Mouse (Mus musculus) liver, postnatal 0 days (tissue): ENCODE measurements at regions not wholly inside any gene's neighbourhood (a gene's known extent, or its start where the extent isn't known, plus 50 kb on each side); places are given as distances from the start of the nearest gene placed in this dataset.

Source experiments
- ATAC-seq: fragments of 200-750 bp; cut with Nextera tagmentation; 2 replicates; pipeline ENCODE4 v1.8.0; 2017; ENCODE audit warnings: mild to moderate bottlenecking, moderate library complexity
- DNase-seq: peaks from one replicate; pipeline ENCODE4 v3.0.0-alpha.2; 2016
- H3K27ac ChIP-seq: fragments of 300-500 bp; sonication (generic); 2 replicates; pipeline ENCODE4 v1.5.1; 2014; ENCODE audit warnings: antibody characterized with exemption, moderate library complexity, mild to moderate bottlenecking, low read depth
- H3K27me3 ChIP-seq: fragments of 300-500 bp; sonication (generic); 2 replicates; pipeline ENCODE4 v1.6.1; 2014; ENCODE audit warnings: low read length, control low read depth, mixed read lengths; ENCODE audit not compliant: insufficient read depth
- H3K36me3 ChIP-seq: fragments of 300-500 bp; sonication (generic); replicated peaks from 2 replicates; pipeline ENCODE4 v1.6.1; 2014; ENCODE audit warnings: mild to moderate bottlenecking, control low read depth, low read length, moderate library complexity, mixed read lengths; ENCODE audit not compliant: insufficient read depth
- H3K4me1 ChIP-seq: fragments of 300-500 bp; sonication (generic); 2 replicates; pipeline ENCODE4 v1.6.1; 2014; ENCODE audit warnings: antibody characterized with exemption, mild to moderate bottlenecking, control low read depth; ENCODE audit not compliant: insufficient read depth
- H3K4me2 ChIP-seq: fragments of 300-500 bp; sonication (generic); 2 replicates; pipeline ENCODE4 v1.6.1; 2014; ENCODE audit warnings: low read depth, mild to moderate bottlenecking, low read length, moderate library complexity, mixed read lengths
- H3K4me3 ChIP-seq: fragments of 300-500 bp; sonication (generic); 2 replicates; pipeline ENCODE4 v1.5.1; 2014; ENCODE audit warnings: low read depth, low read length
- H3K9ac ChIP-seq: fragments of 300-500 bp; sonication (generic); replicated peaks from 2 replicates; pipeline ENCODE4 v1.6.1; 2014; ENCODE audit warnings: mild to moderate bottlenecking, moderate library complexity
- H3K9me3 ChIP-seq: fragments of 300-500 bp; sonication (generic); 2 replicates; pipeline ENCODE4 v1.6.1; 2016; ENCODE audit warnings: mild to moderate bottlenecking, control low read depth, low read length, mixed read lengths
- CTCF ChIP-seq: sonication (generic); IDR thresholded peaks from 2 replicates; pipeline ENCODE4 v1.5.1; 2016; ENCODE audit warnings: antibody characterized with exemption, low read depth
- EP300 ChIP-seq: IDR thresholded peaks from 2 replicates; pipeline ENCODE4 v1.6.1; 2016; ENCODE audit warnings: antibody characterized with exemption, low read depth, mild to moderate bottlenecking
- WGBS: fragments of 180-500 bp; shearing (Covaris S2); extraction: QIAGEN DNeasy Blood & Tissue Kit; methylation state at CpG from one replicate; pipeline ENCODE4 v1.1.7; 2014; ENCODE audit not compliant: insufficient replicate concordance; 5-methylcytosine and 5-hydroxymethylcytosine counted together

DNA sequence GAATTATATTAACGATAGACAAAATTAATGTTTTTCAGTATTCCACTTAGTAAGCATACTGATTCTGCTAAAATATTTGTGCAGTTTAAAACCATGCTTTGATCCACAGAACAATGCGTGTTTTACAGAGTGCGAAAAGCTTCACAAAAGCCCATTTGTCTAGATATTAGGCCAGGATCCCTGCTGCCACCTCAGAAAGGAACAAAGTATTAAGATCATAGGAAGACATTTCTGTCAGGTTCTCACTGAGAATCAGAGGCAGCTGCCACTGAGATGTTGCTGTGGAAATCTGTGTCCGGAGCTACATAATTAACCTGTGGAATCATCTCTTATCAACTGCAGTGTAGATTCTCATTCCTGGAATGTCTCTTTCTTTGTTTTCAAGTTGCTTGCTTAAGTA, 656.9 kb downstream of the Car8 start:
- H3K9ac ChIP-seq: no peak overlapping the region
- H3K36me3 ChIP-seq: no peaks in the 10 kb centered on the region
- no peaks in the 10 kb centered on the region for H3K9me3 ChIP-seq
- H3K4me3 ChIP-seq: no peak overlapping the region
- no peaks in the 10 kb centered on the region for H3K4me1 ChIP-seq
- 76% methylated on average over 4 of the region's 4 CpGs for WGBS
- no peak for ATAC-seq
- H3K27ac ChIP-seq: no peak overlapping the region
- no peak for DNase-seq
- H3K4me2 ChIP-seq: no peak overlapping the region
- H3K27me3 ChIP-seq: no peaks in the 10 kb centered on the region
- TF ChIP-seq EP300 (no peak), CTCF (no peak)

- no peak for DNase-seq
These were observed 657.5 kb downstream of the Car8 start for GRCm38 (mm10) chr4:7581220-7581916.

GRCm38 (mm10) chr4:7580554-7581219, 658.2 kb downstream of the Car8 start:
- H3K4me2 ChIP-seq: no peak overlapping the region
- H3K9ac ChIP-seq: no peak overlapping the region
- H3K27ac ChIP-seq: no peak overlapping the region
- H3K4me1 ChIP-seq: no peaks in the 10 kb centered on the region
- H3K27me3 ChIP-seq: no peaks in the 10 kb centered on the region
- H3K36me3 ChIP-seq: no peaks in the 10 kb centered on the region
- WGBS: 68% methylated on average over 10 of the region's 10 CpGs
- no peak for TF ChIP-seq EP300
- no peak overlapping the region for H3K4me3 ChIP-seq
- ATAC-seq: 0 out of 2 replicates have a peak, but pooled peaks have one; percentile 15
- H3K9me3 ChIP-seq: no peaks in the 10 kb centered on the region
- DNase-seq: no peak

More at GRCm38 (mm10) chr4:7581220-7581916, 657.5 kb downstream of the Car8 start:
- TF ChIP-seq CTCF (no peak), EP300 (no peak)
- no peak overlapping the region for H3K4me3 ChIP-seq
- ATAC-seq: no peak
- H3K36me3 ChIP-seq: no peaks in the 10 kb centered on the region
- no peak overlapping the region for H3K9ac ChIP-seq
- no peak overlapping the region for H3K27ac ChIP-seq
- no peak overlapping the region for H3K4me2 ChIP-seq
- no peaks in the 10 kb centered on the region for H3K4me1 ChIP-seq
- H3K9me3 ChIP-seq: no peaks in the 10 kb centered on the region
- 48% methylated on average over 8 of the region's 8 CpGs for WGBS
- H3K27me3 ChIP-seq: no peaks in the 10 kb centered on the region

- H3K27ac ChIP-seq: no peak overlapping the region
- H3K4me3 ChIP-seq: no peak overlapping the region
- H3K4me2 ChIP-seq: no peak overlapping the region
- no peak overlapping the region for H3K9ac ChIP-seq
- no peak for ATAC-seq
- TF ChIP-seq EP300 (no peak), CTCF (no peak)
- H3K9me3 ChIP-seq: no peaks in the 10 kb centered on the region
- H3K27me3 ChIP-seq: no peaks in the 10 kb centered on the region
- DNase-seq: no peak
- no peaks in the 10 kb centered on the region for H3K36me3 ChIP-seq
- H3K4me1 ChIP-seq: no peaks in the 10 kb centered on the region
- WGBS: 70% methylated on average over 2 of the region's 2 CpGs
These were observed 664.8 kb downstream of the Car8 start for GRCm38 (mm10) chr4:7574011-7574410.

- WGBS: 70% methylated on average over 6 of the region's 6 CpGs
- Histone ChIP-seq H3K36me3 (no peaks in the 10 kb centered on the region), H3K27ac (no peak overlapping the region)
These were observed 671.0 kb downstream of the Car8 start for GRCm38 (mm10) chr4:7567687-7568393.

More at GRCm38 (mm10) chr4:7567687-7568393, 671.0 kb downstream of the Car8 start:
- TF ChIP-seq CTCF: no peak
- TF ChIP-seq EP300: no peak
- Histone ChIP-seq H3K9ac (no peak overlapping the region), H3K27me3 (no peaks in the 10 kb centered on the region), H3K4me3 (no peak overlapping the region), H3K4me1 (no peaks in the 10 kb centered on the region), H3K4me2 (no peak overlapping the region), H3K9me3 (no peaks in the 10 kb centered on the region)
- no peak for DNase-seq
- ATAC-seq: no peak
